Mouse (Mus musculus): Measurements from ENCODE around the gene Focad. TPM values are rescaled to one million over a fixed set of nuclear protein-coding genes. Genes with fewer than 3 reads are reported as not detected.
A peak's percentile ranks its signal among the peaks of the same experiment; 100 is the strongest.

Gene Focad
- polyA plus RNA-seq, 1 experiment from 2014 or later = 18.6 TPM

- no peak overlapping the region for H3K27ac ChIP-seq (replicated peaks; ENCODE audit: low read depth, low read length)
- H3K27me3 ChIP-seq (replicated peaks; ENCODE audit: control insufficient read depth, insufficient read depth, low read length) = no peaks in the 10 kb centered on the region
- DNase-seq (ENCODE audit: low spot score) (no peak), ATAC-seq (ENCODE audit: low read depth) (no peak)
- H3K4me1 ChIP-seq (ENCODE audit: control insufficient read depth, insufficient read depth, low read length) = no peaks in the 10 kb centered on the region
- no peaks in the 10 kb centered on the region for H3K36me3 ChIP-seq (ENCODE audit: control insufficient read depth, insufficient read depth, low read length)
- H3K4me3 ChIP-seq (ENCODE audit: low read depth, low read length) = no peak overlapping the region
- no peak overlapping the region for H3K4me2 ChIP-seq (ENCODE audit: low read depth, low read length)
- no peaks in the 10 kb centered on the region for H3K9me3 ChIP-seq (ENCODE audit: control insufficient read depth, low read length)
- WGBS = 81% methylated on average over 13 of the region's 13 CpGs
- no peak overlapping the region for H3K9ac ChIP-seq (ENCODE audit: low read depth, low read length)
Observed at GRCm38 (mm10) chr4:88163511-88164247, 69.2 kb downstream of the Focad start.

GRCm38 (mm10) chr4:88167008-88167862 lies 72.8 kb downstream of the Focad start:
- no peaks in the 10 kb centered on the region for H3K36me3 ChIP-seq (ENCODE audit: control insufficient read depth, insufficient read depth, low read length)
- H3K27me3 ChIP-seq (replicated peaks; ENCODE audit: control insufficient read depth, insufficient read depth, low read length) = no peaks in the 10 kb centered on the region
- 87% methylated on average over 7 of the region's 7 CpGs for WGBS
- DNase-seq (ENCODE audit: low spot score) (no peak), ATAC-seq (ENCODE audit: low read depth) (no peak)
- no peaks in the 10 kb centered on the region for H3K9me3 ChIP-seq (ENCODE audit: control insufficient read depth, low read length)
- H3K4me1 ChIP-seq (ENCODE audit: control insufficient read depth, insufficient read depth, low read length) = no peaks in the 10 kb centered on the region; the same call in 1 of the 2 replicates
- H3K27ac ChIP-seq (replicated peaks; ENCODE audit: low read depth, low read length) = no peak overlapping the region
- H3K4me3 ChIP-seq (ENCODE audit: low read depth, low read length) = no peak overlapping the region
- no peak overlapping the region for H3K9ac ChIP-seq (ENCODE audit: low read depth, low read length)
- H3K4me2 ChIP-seq (ENCODE audit: low read depth, low read length) = no peak overlapping the region

GRCm38 (mm10) chr4:88175058-88175974 lies 80.9 kb downstream of the Focad start:
- Histone ChIP-seq H3K9ac (ENCODE audit: low read depth, low read length) (no peak overlapping the region), H3K4me1 (ENCODE audit: control insufficient read depth, insufficient read depth, low read length) (no peaks in the 10 kb centered on the region), H3K4me3 (ENCODE audit: low read depth, low read length) (no peak overlapping the region), H3K4me2 (ENCODE audit: low read depth, low read length) (no peak overlapping the region), H3K27ac (replicated peaks; ENCODE audit: low read depth, low read length) (no peak overlapping the region), H3K36me3 (ENCODE audit: control insufficient read depth, insufficient read depth, low read length) (peaks cover 6% of the 10 kb centered on the region; the same call in 1 of the 2 replicates), H3K27me3 (replicated peaks; ENCODE audit: control insufficient read depth, insufficient read depth, low read length) (no peaks in the 10 kb centered on the region), H3K9me3 (ENCODE audit: control insufficient read depth, low read length) (no peaks in the 10 kb centered on the region)
- WGBS = 81% methylated on average over 6 of the region's 6 CpGs
- no peak for ATAC-seq (ENCODE audit: low read depth)
- DNase-seq (ENCODE audit: low spot score) = no peak

- Histone ChIP-seq H3K4me2 (ENCODE audit: low read depth, low read length) (no peak overlapping the region), H3K27ac (replicated peaks; ENCODE audit: low read depth, low read length) (no peak overlapping the region), H3K4me3 (ENCODE audit: low read depth, low read length) (no peak overlapping the region), H3K9ac (ENCODE audit: low read depth, low read length) (no peak overlapping the region), H3K27me3 (replicated peaks; ENCODE audit: control insufficient read depth, insufficient read depth, low read length) (no peaks in the 10 kb centered on the region), H3K4me1 (ENCODE audit: control insufficient read depth, insufficient read depth, low read length) (no peaks in the 10 kb centered on the region), H3K36me3 (ENCODE audit: control insufficient read depth, insufficient read depth, low read length) (peaks cover 6% of the 10 kb centered on the region; the same call in 1 of the 2 replicates), H3K9me3 (ENCODE audit: control insufficient read depth, low read length) (no peaks in the 10 kb centered on the region)
- WGBS = 89% methylated on average over 2 of the region's 2 CpGs
- ATAC-seq (ENCODE audit: low read depth) (no peak), DNase-seq (ENCODE audit: low spot score) (no peak)
Observed at GRCm38 (mm10) chr4:88179296-88179695, 84.9 kb downstream of the Focad start.

- ATAC-seq (ENCODE audit: low read depth) (no peak), DNase-seq (ENCODE audit: low spot score) (peak; percentile 36)
- Histone ChIP-seq H3K36me3 (ENCODE audit: control insufficient read depth, insufficient read depth, low read length) (no peaks in the 10 kb centered on the region), H3K4me2 (ENCODE audit: low read depth, low read length) (no peak overlapping the region), H3K9ac (ENCODE audit: low read depth, low read length) (no peak overlapping the region), H3K4me3 (ENCODE audit: low read depth, low read length) (no peak overlapping the region), H3K9me3 (ENCODE audit: control insufficient read depth, low read length) (no peaks in the 10 kb centered on the region), H3K27me3 (replicated peaks; ENCODE audit: control insufficient read depth, insufficient read depth, low read length) (no peaks in the 10 kb centered on the region), H3K4me1 (ENCODE audit: control insufficient read depth, insufficient read depth, low read length) (no peaks in the 10 kb centered on the region), H3K27ac (replicated peaks; ENCODE audit: low read depth, low read length) (no peak overlapping the region)
- 56% methylated on average over 6 of the region's 6 CpGs for WGBS
Observed at GRCm38 (mm10) chr4:88184293-88184692, 89.9 kb downstream of the Focad start.

GRCm38 (mm10) chr4:88185872-88186426 lies 91.5 kb downstream of the Focad start:
- 72% methylated on average over 6 of the region's 6 CpGs for WGBS
- H3K4me1 ChIP-seq (ENCODE audit: control insufficient read depth, insufficient read depth, low read length) = no peaks in the 10 kb centered on the region
- ATAC-seq (ENCODE audit: low read depth) (no peak), DNase-seq (ENCODE audit: low spot score) (no peak)
- H3K27me3 ChIP-seq (replicated peaks; ENCODE audit: control insufficient read depth, insufficient read depth, low read length) = no peaks in the 10 kb centered on the region
- H3K4me3 ChIP-seq (ENCODE audit: low read depth, low read length) = no peak overlapping the region
- H3K27ac ChIP-seq (replicated peaks; ENCODE audit: low read depth, low read length) = no peak overlapping the region
- no peak overlapping the region for H3K9ac ChIP-seq (ENCODE audit: low read depth, low read length)
- H3K36me3 ChIP-seq (ENCODE audit: control insufficient read depth, insufficient read depth, low read length) = no peaks in the 10 kb centered on the region
- H3K9me3 ChIP-seq (ENCODE audit: control insufficient read depth, low read length) = no peaks in the 10 kb centered on the region
- no peak overlapping the region for H3K4me2 ChIP-seq (ENCODE audit: low read depth, low read length)

GRCm38 (mm10) chr4:88187649-88188048 lies 93.2 kb downstream of the Focad start:
- no peak overlapping the region for H3K4me3 ChIP-seq (ENCODE audit: low read depth, low read length)
- H3K27me3 ChIP-seq (replicated peaks; ENCODE audit: control insufficient read depth, insufficient read depth, low read length) = no peaks in the 10 kb centered on the region
- no peak overlapping the region for H3K9ac ChIP-seq (ENCODE audit: low read depth, low read length)
- H3K9me3 ChIP-seq (ENCODE audit: control insufficient read depth, low read length) = no peaks in the 10 kb centered on the region
- ATAC-seq (ENCODE audit: low read depth) (peak; percentile 87), DNase-seq (ENCODE audit: low spot score) (peak; percentile 60)
- WGBS = 67% methylated on average over 3 of the region's 3 CpGs
- H3K27ac ChIP-seq (replicated peaks; ENCODE audit: low read depth, low read length) = no peak overlapping the region
- no peaks in the 10 kb centered on the region for H3K4me1 ChIP-seq (ENCODE audit: control insufficient read depth, insufficient read depth, low read length)
- H3K36me3 ChIP-seq (ENCODE audit: control insufficient read depth, insufficient read depth, low read length) = no peaks in the 10 kb centered on the region
- H3K4me2 ChIP-seq (ENCODE audit: low read depth, low read length) = no peak overlapping the region

- H3K27me3 ChIP-seq (replicated peaks; ENCODE audit: control insufficient read depth, insufficient read depth, low read length) = no peaks in the 10 kb centered on the region
- no peak for DNase-seq (ENCODE audit: low spot score)
- ATAC-seq (ENCODE audit: low read depth) = no peak
- WGBS = 85% methylated on average over 1 of the region's 1 CpGs
- no peak overlapping the region for H3K9ac ChIP-seq (ENCODE audit: low read depth, low read length)
- no peaks in the 10 kb centered on the region for H3K4me1 ChIP-seq (ENCODE audit: control insufficient read depth, insufficient read depth, low read length)
- H3K36me3 ChIP-seq (ENCODE audit: control insufficient read depth, insufficient read depth, low read length) = no peaks in the 10 kb centered on the region
- no peak overlapping the region for H3K4me2 ChIP-seq (ENCODE audit: low read depth, low read length)
- H3K9me3 ChIP-seq (ENCODE audit: control insufficient read depth, low read length) = no peaks in the 10 kb centered on the region
- H3K27ac ChIP-seq (replicated peaks; ENCODE audit: low read depth, low read length) = no peak overlapping the region
- H3K4me3 ChIP-seq (ENCODE audit: low read depth, low read length) = no peak overlapping the region
Observed at GRCm38 (mm10) chr4:88189495-88189894, 95.1 kb downstream of the Focad start.
